Mouse (Mus musculus) adrenal gland, postnatal 4 days (tissue): ENCODE measurements around the gene Zfp648. TPM values are rescaled to one million over a fixed set of nuclear protein-coding genes. Genes with fewer than 3 reads are reported as not detected.

ENCODE experiments used
- DNase-seq, 2 experiments: peaks; one replicate each; pipeline ENCODE4 v3.0.0; 2021 to 2022; ENCODE audit warnings: low spot score in 2 of 2, mixed read lengths in 2 of 2
- total RNA-seq, 2 experiments: library from RNA; stranded (reverse); gene quantifications; 2 replicates each; pipeline ENCODE4 v1.2.3; 2021

Zfp648 gene
- total RNA-seq, 2 experiments from 2014 or later = 0.39 to 0.42 TPM

GRCm38 (mm10) chr1:154219991-154220390 is 19.0 kb downstream of the Zfp648 start:
- DNase-seq = no peak

GRCm38 (mm10) chr1:154220566-154220965 is 19.6 kb downstream of the Zfp648 start:
- no peak for DNase-seq

- no peak for DNase-seq
These were observed 22.8 kb downstream of the Zfp648 start for GRCm38 (mm10) chr1:154223807-154224207.

- DNase-seq = no peak
These were observed 31.6 kb downstream of the Zfp648 start for GRCm38 (mm10) chr1:154232594-154232993.

DNA sequence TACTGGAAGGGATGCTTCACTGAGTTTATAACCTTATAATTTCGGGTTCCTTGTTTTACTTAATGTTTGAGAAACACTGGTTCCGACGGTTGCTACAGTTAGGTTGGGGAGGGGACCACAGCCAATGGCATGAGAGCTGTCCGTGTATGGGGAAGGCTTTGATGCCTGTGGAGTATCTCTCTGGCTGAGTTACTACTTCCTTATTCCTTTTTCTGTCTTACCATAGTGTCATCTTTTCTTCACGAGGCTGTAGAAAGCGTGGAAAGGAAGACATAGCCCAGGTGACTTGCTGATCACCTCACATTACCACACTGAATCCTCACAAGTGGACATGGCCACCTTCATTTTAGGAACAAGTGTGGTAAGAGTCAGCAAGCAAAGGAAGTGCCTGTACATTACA is 32.0 kb downstream of the Zfp648 start:
- no peak for DNase-seq

DNA sequence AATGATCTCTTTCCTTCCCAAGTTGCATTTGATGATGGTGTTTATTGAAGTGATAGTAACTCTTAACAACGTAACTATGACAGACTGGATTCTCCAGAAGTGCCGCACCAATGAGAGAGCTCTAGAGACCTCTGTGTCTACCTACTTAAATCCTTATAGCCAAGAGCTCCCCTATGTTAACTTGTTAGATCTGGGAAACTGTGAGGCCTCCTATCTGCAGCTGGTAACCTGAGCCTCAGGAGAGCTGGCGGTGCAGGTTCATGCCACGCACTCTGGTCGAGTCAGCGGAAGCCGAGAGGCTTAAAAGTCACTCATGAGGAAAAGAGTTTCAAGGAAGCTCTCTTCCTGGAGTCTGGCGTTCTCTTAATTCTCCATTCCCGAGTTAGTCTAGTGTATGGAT is 33.8 kb downstream of the Zfp648 start:
- no peak for DNase-seq

GRCm38 (mm10) chr1:154238876-154239275 is 37.9 kb downstream of the Zfp648 start:
- DNase-seq = no peak

DNA sequence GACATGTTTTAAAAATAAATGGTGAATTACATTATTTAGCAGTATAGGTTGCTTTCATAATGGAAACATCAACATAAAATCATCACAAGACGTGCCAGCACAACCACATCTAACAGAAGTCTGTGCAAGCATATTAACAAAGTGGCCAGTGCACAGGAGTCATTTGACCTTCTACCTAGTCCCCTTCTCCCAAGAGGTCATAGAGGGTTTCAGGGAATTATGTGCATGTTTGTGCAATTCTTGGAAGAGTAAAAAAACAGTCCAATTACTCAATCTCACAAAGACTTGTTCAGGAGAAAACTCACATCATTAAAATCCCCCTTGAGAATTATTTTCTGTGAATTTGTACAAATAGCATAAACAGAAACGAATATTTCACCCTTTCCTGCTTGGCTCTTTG is 50.2 kb downstream of the Zfp648 start:
- no peak for DNase-seq

DNA sequence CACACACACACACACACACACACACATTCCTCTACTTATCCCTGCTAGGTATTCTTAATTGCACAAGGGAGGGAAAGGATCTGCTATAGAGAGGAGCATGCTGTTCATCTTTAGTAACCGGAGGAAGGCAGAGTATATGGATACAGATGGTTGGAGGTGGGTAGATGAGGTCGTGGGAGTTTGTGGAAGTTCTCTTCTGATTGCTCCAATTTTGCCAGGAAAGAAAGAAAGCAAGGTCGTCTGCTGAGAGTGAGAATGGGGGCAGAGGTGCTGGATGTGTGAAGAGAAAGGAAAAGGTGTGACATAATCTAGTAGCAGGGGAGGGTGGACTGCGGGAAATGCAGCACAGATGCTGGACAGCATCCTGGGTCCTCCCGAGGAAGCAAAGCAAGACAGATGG is 51.8 kb downstream of the Zfp648 start:
- DNase-seq = no peak
